Mouse (Mus musculus) liver, adult 2 months (tissue): Measurements from ENCODE around the gene Gm20662. TPM values are rescaled to one million over a fixed set of nuclear protein-coding genes. Genes with fewer than 3 reads are reported as not detected.

Source experiments
- DNase-seq: peaks from one replicate; pipeline ENCODE4 v3.0.0-alpha.2; 2011; ENCODE audit warnings: low read depth, low spot score; ENCODE audit errors: extremely low read depth
- H3K27ac ChIP-seq: fragments of 200-500 bp; replicated peaks from 2 replicates; pipeline ENCODE4 v1.5.1; 2012; ENCODE audit warnings: low read depth, mild to moderate bottlenecking, control low read depth, inconsistent platforms, low read length; ENCODE audit not compliant: insufficient read depth
- H3K27me3 ChIP-seq: fragments of 200-500 bp; 2 replicates; pipeline ENCODE4 v1.6.1; 2012; ENCODE audit warnings: mild to moderate bottlenecking, moderate library complexity, low read length, inconsistent platforms; ENCODE audit not compliant: control insufficient read depth, insufficient read depth
- H3K36me3 ChIP-seq: fragments of 200-500 bp; 2 replicates; pipeline ENCODE4 v1.6.1; 2012; ENCODE audit warnings: low read length, inconsistent platforms; ENCODE audit not compliant: control insufficient read depth, insufficient read depth
- H3K4me1 ChIP-seq: fragments of 200-500 bp; 2 replicates; pipeline ENCODE4 v1.6.1; 2011; ENCODE audit warnings: low read length; ENCODE audit not compliant: control insufficient read depth, insufficient read depth
- H3K4me3 ChIP-seq: fragments of 200-500 bp; 2 replicates; pipeline ENCODE4 v1.5.1; 2011; ENCODE audit warnings: low read depth, mild to moderate bottlenecking, control low read depth, low read length, moderate library complexity; ENCODE audit not compliant: insufficient read depth
- H3K79me2 ChIP-seq: fragments of 200-500 bp; 2 replicates; pipeline ENCODE4 v1.6.1; 2012; ENCODE audit warnings: inconsistent platforms, mild to moderate bottlenecking, low read length, moderate library complexity; ENCODE audit not compliant: control insufficient read depth, insufficient read depth
- H3K9ac ChIP-seq: fragments of 200-500 bp; 2 replicates; pipeline ENCODE4 v1.6.1; 2012; ENCODE audit warnings: low read depth, mild to moderate bottlenecking, control low read depth, inconsistent platforms, low read length
- CTCF ChIP-seq: fragments of 200-500 bp; IDR thresholded peaks from 2 replicates; pipeline ENCODE4 v1.5.1; 2011; ENCODE audit warnings: low read depth, low read length, control low read depth
- POLR2A ChIP-seq: fragments of 200-500 bp; IDR thresholded peaks from 2 replicates; pipeline ENCODE4 v1.6.1; 2011; ENCODE audit warnings: low read length, control low read depth; ENCODE audit not compliant: insufficient read depth; ENCODE audit errors: extremely low read depth
- WGBS: fragments of 180-500 bp; shearing (Covaris S2); methylation state at CpG from one replicate; pipeline ENCODE4 v1.1.7; 2018; 5-methylcytosine and 5-hydroxymethylcytosine counted together
- polyA plus RNA-seq: library from polyadenylated mRNA; depleted of rRNA; stranded (reverse); fragments of >200 nt; gene quantifications from 2 replicates; pipeline ENCODE4 v1.2.3, GENCODE M21; 2012; rRNA removed
- total RNA-seq: library from RNA; depleted of rRNA; stranded (reverse); fragments of >200 nt; gene quantifications from 2 replicates; pipeline ENCODE4 v1.2.3, GENCODE M21; 2014; rRNA removed

Gm20662 gene
- total and polyA plus RNA-seq, 2 experiments = 0.76 TPM; not detected in 1

- H3K79me2 ChIP-seq = peaks cover 15% of the 10 kb centered on the region; the same call in 1 of the 2 replicates
- no peak for DNase-seq
- H3K4me1 ChIP-seq = peaks cover 31% of the 10 kb centered on the region
- no peaks in the 10 kb centered on the region for H3K27me3 ChIP-seq
- no peak overlapping the region for H3K9ac ChIP-seq
- 78% methylated on average over 6 of the region's 6 CpGs for WGBS
- TF ChIP-seq POLR2A = no peak
- TF ChIP-seq CTCF = no peak
- H3K27ac ChIP-seq = no peak overlapping the region
- peaks cover 23% of the 10 kb centered on the region; the same call in 1 of the 2 replicates for H3K36me3 ChIP-seq
- H3K4me3 ChIP-seq = no peak overlapping the region
Observed at GRCm38 (mm10) chr9:108083561-108083960, 87.4 kb downstream of the Gm20662 start.

GRCm38 (mm10) chr9:108085261-108085660 is 89.1 kb downstream of the Gm20662 start:
- Histone ChIP-seq H3K36me3 (peaks cover 32% of the 10 kb centered on the region; the same call in 1 of the 2 replicates), H3K27ac (peak overlapping the region; percentile 61), H3K9ac (peak overlapping the region; percentile 34; the same call in 1 of the 2 replicates), H3K4me3 (no peak overlapping the region), H3K4me1 (peaks cover 28% of the 10 kb centered on the region), H3K27me3 (no peaks in the 10 kb centered on the region), H3K79me2 (peaks cover 11% of the 10 kb centered on the region; the same call in 1 of the 2 replicates)
- TF ChIP-seq POLR2A (no peak), CTCF (no peak)
- WGBS = 30% methylated on average over 4 of the region's 4 CpGs
- DNase-seq = peak; percentile 93

- TF ChIP-seq POLR2A = no peak
- TF ChIP-seq CTCF = no peak
- WGBS = 56% methylated on average over 7 of the region's 7 CpGs
- peaks cover 3% of the 10 kb centered on the region; the same call in 1 of the 2 replicates for H3K79me2 ChIP-seq
- 0 out of 2 replicates have a peak overlapping the region, but pooled peaks have one; percentile 6 for H3K27ac ChIP-seq
- H3K9ac ChIP-seq = no peak overlapping the region
- peaks cover 32% of the 10 kb centered on the region; the same call in 1 of the 2 replicates for H3K36me3 ChIP-seq
- no peaks in the 10 kb centered on the region for H3K27me3 ChIP-seq
- H3K4me1 ChIP-seq = peaks cover 14% of the 10 kb centered on the region
- H3K4me3 ChIP-seq = no peak overlapping the region
- no peak for DNase-seq
Observed at GRCm38 (mm10) chr9:108090611-108091120, 94.5 kb downstream of the Gm20662 start.

GRCm38 (mm10) chr9:108093586-108093985 is 97.4 kb downstream of the Gm20662 start:
- H3K27me3 ChIP-seq = no peaks in the 10 kb centered on the region
- peaks cover 13% of the 10 kb centered on the region for H3K4me1 ChIP-seq
- WGBS = 38% methylated on average over 10 of the region's 10 CpGs
- peak overlapping the region; percentile 94 for H3K9ac ChIP-seq
- TF ChIP-seq CTCF = no peak
- H3K79me2 ChIP-seq = peaks cover 3% of the 10 kb centered on the region; the same call in 1 of the 2 replicates
- peak overlapping the region; percentile 75 for H3K4me3 ChIP-seq
- DNase-seq = peak; percentile 23
- peak overlapping the region; percentile 74 for H3K27ac ChIP-seq
- peaks cover 13% of the 10 kb centered on the region; the same call in 1 of the 2 replicates for H3K36me3 ChIP-seq

GRCm38 (mm10) chr9:108094184-108094941 is 98.2 kb downstream of the Gm20662 start, which contains the start of gene Apeh:
TSS of gene Apeh (minus strand) at chr9:108094606.
- H3K4me1 ChIP-seq = peaks cover 13% of the 10 kb centered on the region
- peak; percentile 82 for DNase-seq
- no peaks in the 10 kb centered on the region for H3K27me3 ChIP-seq
- whole genome bisulfite sequencing = under 1% methylated on average over 52 of the region's 52 CpGs
- peaks cover 10% of the 10 kb centered on the region; the same call in 1 of the 2 replicates for H3K36me3 ChIP-seq
- H3K27ac ChIP-seq = peak within 1 kb of the TSS; percentile 74
- peak within 1 kb of the TSS; percentile 75 for H3K4me3 ChIP-seq
- TF ChIP-seq CTCF = no peak
- TF ChIP-seq POLR2A = peak; percentile 75
- H3K9ac ChIP-seq = peak within 1 kb of the TSS; percentile 94
- H3K79me2 ChIP-seq = peaks cover 3% of the 10 kb centered on the region; the same call in 1 of the 2 replicates

Other genes starting within 250 kb of the Gm20662 start
- gene Rbm5, start 225.4 kb upstream of the Gm20662 start, total RNA-seq = 46.2 and 48.3 TPM in 2 replicates
- gene Rbm5, start 225.4 kb upstream of the Gm20662 start, polyA plus RNA-seq = 18.1 and 31.3 TPM in 2 replicates
- gene Rbm6, start 123.1 kb upstream of the Gm20662 start, total RNA-seq = 31.8 and 34.4 TPM in 2 replicates
- gene Rbm6, start 123.1 kb upstream of the Gm20662 start, polyA plus RNA-seq = 8.3 and 9.9 TPM in 2 replicates
- 9.2 and 12.4 TPM in 2 replicates for gene Mon1a, start 108.2 kb upstream of the Gm20662 start, total RNA-seq
- gene Mon1a, start 108.2 kb upstream of the Gm20662 start, polyA plus RNA-seq = 29.2 and 29.6 TPM in 2 replicates
- 0.18 and 0.27 TPM in 2 replicates for gene Mst1r, start 89.5 kb upstream of the Gm20662 start, total RNA-seq
- 0.70 and 1.2 TPM in 2 replicates for gene Mst1r, start 89.5 kb upstream of the Gm20662 start, polyA plus RNA-seq
- gene Actl11, start 67.9 kb upstream of the Gm20662 start, total RNA-seq = not detected in 2 replicates
- not detected in 2 replicates for gene Actl11, start 67.9 kb upstream of the Gm20662 start, polyA plus RNA-seq
- gene Camkv, start 60.7 kb upstream of the Gm20662 start, total RNA-seq = 0.07 TPM in 1 of 2 replicates, not detected in the other
- not detected in 2 replicates for gene Camkv, start 60.7 kb upstream of the Gm20662 start, polyA plus RNA-seq
- 0.18 and 0.40 TPM in 2 replicates for gene Traip, start 46.2 kb upstream of the Gm20662 start, total RNA-seq
- 0.12 and 0.21 TPM in 2 replicates for gene Traip, start 46.2 kb upstream of the Gm20662 start, polyA plus RNA-seq
- gene Uba7, start 20.8 kb upstream of the Gm20662 start, total RNA-seq = 16.4 and 22.0 TPM in 2 replicates
- gene Uba7, start 20.8 kb upstream of the Gm20662 start, polyA plus RNA-seq = 19.3 and 30.6 TPM in 2 replicates
- gene Gm20661, start 13.3 kb upstream of the Gm20662 start, total RNA-seq = not detected in 2 replicates
- 0.10 TPM in 1 of 2 replicates, not detected in the other for gene Gm20661, start 13.3 kb upstream of the Gm20662 start, polyA plus RNA-seq
- gene Inka1, start 10.5 kb upstream of the Gm20662 start, total RNA-seq = 0.87 and 1.3 TPM in 2 replicates
- gene Inka1, start 10.5 kb upstream of the Gm20662 start, polyA plus RNA-seq = 1.1 and 1.7 TPM in 2 replicates
- not detected in 2 replicates for gene Cdhr4, start 3.9 kb upstream of the Gm20662 start, total RNA-seq
- gene Cdhr4, start 3.9 kb upstream of the Gm20662 start, polyA plus RNA-seq = 0.19 and 0.44 TPM in 2 replicates
- 40.1 and 47.7 TPM in 2 replicates for gene Ip6k1, start 6.2 kb downstream of the Gm20662 start, total RNA-seq
- gene Ip6k1, start 6.2 kb downstream of the Gm20662 start, polyA plus RNA-seq = 45.7 and 46.3 TPM in 2 replicates
- gene Gmppb, start 52.9 kb downstream of the Gm20662 start, total RNA-seq = 14.0 and 54.7 TPM in 2 replicates
- gene Gmppb, start 52.9 kb downstream of the Gm20662 start, polyA plus RNA-seq = 16.5 and 21.4 TPM in 2 replicates
- gene Amigo3, start 56.8 kb downstream of the Gm20662 start, total RNA-seq = 0.37 and 0.47 TPM in 2 replicates
- 1.2 and 2.8 TPM in 2 replicates for gene Amigo3, start 56.8 kb downstream of the Gm20662 start, polyA plus RNA-seq
- gene Mst1, start 84.1 kb downstream of the Gm20662 start, total RNA-seq = 143 and 177 TPM in 2 replicates
- 203 and 264 TPM in 2 replicates for gene Mst1, start 84.1 kb downstream of the Gm20662 start, polyA plus RNA-seq
- gene Rnf123, start 87.0 kb downstream of the Gm20662 start, total RNA-seq = 19.6 and 29.6 TPM in 2 replicates
- 79.8 and 97.5 TPM in 2 replicates for gene Rnf123, start 87.0 kb downstream of the Gm20662 start, polyA plus RNA-seq
- 53.3 and 54.3 TPM in 2 replicates for gene Apeh, start 98.3 kb downstream of the Gm20662 start, total RNA-seq
- 89.0 and 116 TPM in 2 replicates for gene Apeh, start 98.3 kb downstream of the Gm20662 start, polyA plus RNA-seq
- gene Bsn, start 194.0 kb downstream of the Gm20662 start, total RNA-seq = under 0.01 TPM in 2 replicates
- under 0.01 TPM in 1 of 2 replicates, not detected in the other for gene Bsn, start 194.0 kb downstream of the Gm20662 start, polyA plus RNA-seq